Mouse (Mus musculus) intestine, embryonic 14.5 days (tissue): Measurements from ENCODE around the gene Trank1. TPM values are rescaled to one million over a fixed set of nuclear protein-coding genes. Genes with fewer than 3 reads are reported as not detected.

ENCODE experiments used
- ATAC-seq: fragments of 200-750 bp; cut with Nextera tagmentation; replicated peaks from 2 replicates; pipeline ENCODE4 v1.8.0; 2017; ENCODE audit warnings: low read depth, moderate number of reproducible peaks, moderate TSS enrichment, moderate library complexity; ENCODE audit not compliant: low FRiP score, low TSS enrichment
- DNase-seq: peaks from one replicate; pipeline ENCODE4 v3.0.0-alpha.2; 2018; ENCODE audit warnings: low spot score
- H3K27ac ChIP-seq: fragments of 300-500 bp; sonication (generic); 2 replicates; pipeline ENCODE4 v1.5.1; 2014; ENCODE audit warnings: low read depth, mild to moderate bottlenecking, control low read depth
- H3K27me3 ChIP-seq: fragments of 300-500 bp; sonication (generic); replicated peaks from 2 replicates; pipeline ENCODE4 v1.6.1; 2014; ENCODE audit warnings: low read length, control low read depth; ENCODE audit not compliant: control insufficient read depth, insufficient read depth
- H3K36me3 ChIP-seq: fragments of 300-500 bp; sonication (generic); 2 replicates; pipeline ENCODE4 v1.6.1; 2014; ENCODE audit warnings: low read length, control low read depth; ENCODE audit not compliant: control insufficient read depth, insufficient read depth
- H3K4me1 ChIP-seq: fragments of 300-500 bp; sonication (generic); replicated peaks from 2 replicates; pipeline ENCODE4 v1.6.1; 2014; ENCODE audit warnings: low read length, control low read depth, mixed read lengths; ENCODE audit not compliant: control insufficient read depth, insufficient read depth
- H3K4me2 ChIP-seq: fragments of 300-500 bp; sonication (generic); 2 replicates; pipeline ENCODE4 v1.6.1; 2014; ENCODE audit warnings: low read length
- H3K4me3 ChIP-seq: fragments of 300-500 bp; sonication (generic); 2 replicates; pipeline ENCODE4 v1.5.1; 2014; ENCODE audit warnings: low read depth, low read length, control low read depth, mixed read lengths
- H3K9ac ChIP-seq: fragments of 300-500 bp; sonication (generic); 2 replicates; pipeline ENCODE4 v1.6.1; 2014; ENCODE audit warnings: mild to moderate bottlenecking, low read length
- H3K9me3 ChIP-seq: fragments of 300-500 bp; sonication (generic); 2 replicates; pipeline ENCODE4 v1.6.1; 2016; ENCODE audit warnings: low read length, control low read depth; ENCODE audit not compliant: control insufficient read depth
- WGBS: fragments of 180-500 bp; shearing (Covaris S2); extraction: QIAGEN DNeasy Blood & Tissue Kit; methylation state at CpG from one replicate; pipeline ENCODE4 v1.1.7; 2014; 5-methylcytosine and 5-hydroxymethylcytosine counted together
- polyA plus RNA-seq: library from polyadenylated mRNA; unstranded; fragments of >200 nt; fragmentation: Nextera tagmentation; extraction: Ambion mirVana; gene quantifications from 2 replicates; pipeline ENCODE4 v1.2.1, GENCODE M21; 2014

Trank1 gene
- polyA plus RNA-seq, result 0.08 and 0.12 TPM in 2 replicates

GRCm38 (mm10) chr9:111311031-111311842 is at the start of gene Trank1:
Gene Trank1 (plus strand): TSS chr9:111311739.
- DNase-seq (peak; percentile 69), ATAC-seq (peak; percentile 60)
- Histone ChIP-seq H3K9ac (no peak within 1 kb of the TSS), H3K9me3 (no peaks in the 10 kb centered on the region), H3K4me1 (no peaks in the 10 kb centered on the region), H3K27me3 (peaks cover 63% of the 10 kb centered on the region), H3K4me3 (peak within 1 kb of the TSS; percentile 39), H3K4me2 (peak within 1 kb of the TSS; percentile 57), H3K36me3 (no peaks in the 10 kb centered on the region), H3K27ac (no peak within 1 kb of the TSS)
- 11% methylated on average over 72 of the region's 72 CpGs for WGBS

GRCm38 (mm10) chr9:111267998-111268397 is 43.5 kb upstream of the Trank1 start:
- no peak overlapping the region for H3K27ac ChIP-seq
- 96% methylated on average over 2 of the region's 2 CpGs for WGBS
- no peak for DNase-seq

GRCm38 (mm10) chr9:111270606-111271005 is 40.9 kb upstream of the Trank1 start:
- Histone ChIP-seq H3K27ac (peak overlapping the region; percentile 73; the same call in 1 of the 2 replicates), H3K36me3 (peaks cover 40% of the 10 kb centered on the region), H3K27me3 (no peaks in the 10 kb centered on the region), H3K9ac (peak overlapping the region; percentile 55), H3K4me1 (peaks cover 30% of the 10 kb centered on the region), H3K4me2 (peak overlapping the region; percentile 74), H3K4me3 (peak overlapping the region; percentile 98), H3K9me3 (no peaks in the 10 kb centered on the region)
- 13% methylated on average over 5 of the region's 5 CpGs for WGBS
- ATAC-seq (no peak), DNase-seq (no peak)

More at GRCm38 (mm10) chr9:111267998-111268397, 43.5 kb upstream of the Trank1 start:
- no peak overlapping the region for H3K9ac ChIP-seq
- 0 out of 2 replicates have a peak, but pooled peaks cover 5% of the 10 kb centered on the region for H3K4me1 ChIP-seq
- no peak overlapping the region for H3K4me3 ChIP-seq
- no peaks in the 10 kb centered on the region for H3K27me3 ChIP-seq
- no peaks in the 10 kb centered on the region for H3K9me3 ChIP-seq
- no peak overlapping the region for H3K4me2 ChIP-seq
- H3K36me3 ChIP-seq, result peaks cover 39% of the 10 kb centered on the region
- ATAC-seq, result no peak

- peaks cover 34% of the 10 kb centered on the region for H3K4me1 ChIP-seq
- DNase-seq (no peak), ATAC-seq (peak; percentile 67)
- under 1% methylated on average over 32 of the region's 32 CpGs for WGBS
- peak overlapping the region; percentile 55 for H3K9ac ChIP-seq
- peak overlapping the region; percentile 73 for H3K27ac ChIP-seq
- H3K27me3 ChIP-seq, result no peaks in the 10 kb centered on the region
- H3K9me3 ChIP-seq, result no peaks in the 10 kb centered on the region
- peaks cover 40% of the 10 kb centered on the region for H3K36me3 ChIP-seq
- H3K4me3 ChIP-seq, result peak overlapping the region; percentile 98
- H3K4me2 ChIP-seq, result peak overlapping the region; percentile 74
Measured at GRCm38 (mm10) chr9:111271056-111271433, 40.5 kb upstream of the Trank1 start.

GRCm38 (mm10) chr9:111271434-111272160 is 39.9 kb upstream of the Trank1 start, which contains the start of the genes Mlh1 and Epm2aip1:
Gene Mlh1 (minus strand): TSS chr9:111271791.
Gene Epm2aip1 (plus strand): TSS chr9:111271929.
- Histone ChIP-seq H3K36me3 (peaks cover 40% of the 10 kb centered on the region), H3K9ac (peak within 1 kb of the TSS; percentile 94), H3K27me3 (no peaks in the 10 kb centered on the region), H3K4me2 (peak within 1 kb of the TSS; percentile 82), H3K4me1 (peaks cover 35% of the 10 kb centered on the region), H3K9me3 (no peaks in the 10 kb centered on the region), H3K27ac (peak within 1 kb of the TSS; percentile 93), H3K4me3 (peak within 1 kb of the TSS; percentile 98)
- peak; percentile 99 for DNase-seq
- ATAC-seq, result peak; percentile 100
- under 1% methylated on average over 63 of the region's 64 CpGs for WGBS

GRCm38 (mm10) chr9:111272356-111272755 is 39.2 kb upstream of the Trank1 start:
- H3K9me3 ChIP-seq, result no peaks in the 10 kb centered on the region
- no peak for ATAC-seq
- H3K4me2 ChIP-seq, result peak overlapping the region; percentile 82
- DNase-seq, result peak; percentile 79
- peak overlapping the region; percentile 98 for H3K4me3 ChIP-seq
- peaks cover 35% of the 10 kb centered on the region for H3K4me1 ChIP-seq
- H3K27ac ChIP-seq, result peak overlapping the region; percentile 93
- 6% methylated on average over 19 of the region's 19 CpGs for WGBS
- H3K36me3 ChIP-seq, result peaks cover 43% of the 10 kb centered on the region
- H3K27me3 ChIP-seq, result no peaks in the 10 kb centered on the region
- peak overlapping the region; percentile 94 for H3K9ac ChIP-seq

GRCm38 (mm10) chr9:111272996-111273785 is 38.3 kb upstream of the Trank1 start:
- Histone ChIP-seq H3K9ac (peak overlapping the region; percentile 94), H3K9me3 (no peaks in the 10 kb centered on the region), H3K27me3 (no peaks in the 10 kb centered on the region), H3K36me3 (peaks cover 45% of the 10 kb centered on the region), H3K4me3 (peak overlapping the region; percentile 98), H3K27ac (no peak overlapping the region), H3K4me2 (peak overlapping the region; percentile 82), H3K4me1 (peaks cover 35% of the 10 kb centered on the region)
- WGBS, result 61% methylated on average over 15 of the region's 15 CpGs
- no peak for DNase-seq
- no peak for ATAC-seq

GRCm38 (mm10) chr9:111273958-111274357 is 37.6 kb upstream of the Trank1 start:
- Histone ChIP-seq H3K36me3 (peaks cover 53% of the 10 kb centered on the region), H3K4me2 (peak overlapping the region; percentile 82), H3K27ac (no peak overlapping the region), H3K9me3 (no peaks in the 10 kb centered on the region), H3K4me1 (peaks cover 35% of the 10 kb centered on the region), H3K9ac (no peak overlapping the region), H3K4me3 (peak overlapping the region; percentile 98), H3K27me3 (no peaks in the 10 kb centered on the region)
- WGBS, result 86% methylated on average over 1 of the region's 1 CpGs
- no peak for DNase-seq
- no peak for ATAC-seq
